Mouse (Mus musculus): ENCODE results near the gene Ccdc85c. TPM values are rescaled to one million over a fixed set of nuclear protein-coding genes. Genes with fewer than 3 reads are reported as not detected.

Ccdc85c gene
- polyA plus RNA-seq, 1 experiment from 2014 or later = 7.0 TPM

DNA sequence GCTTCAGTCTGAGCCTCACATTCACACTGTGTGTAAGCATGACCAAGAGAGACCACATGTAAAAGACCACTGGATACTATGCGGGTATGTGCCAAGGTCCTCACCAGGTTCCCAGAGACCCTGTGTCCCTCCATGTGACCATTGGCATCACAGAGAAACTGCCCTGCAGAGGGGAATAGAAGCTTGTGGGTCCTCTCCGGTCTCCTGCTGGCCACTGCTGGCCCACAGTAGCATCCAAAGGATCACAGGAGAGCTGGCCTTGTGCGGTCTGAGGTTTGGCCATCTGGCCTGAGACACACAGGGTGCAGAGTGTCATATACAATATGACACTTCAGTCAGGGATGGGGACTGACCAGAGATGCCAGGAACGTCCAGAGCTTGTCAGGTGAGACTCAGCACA, 34.8 kb upstream of the Ccdc85c start:
- Histone ChIP-seq H3K4me2 (replicated peaks; ENCODE audit: low read depth) (no peak overlapping the region), H3K9ac (ENCODE audit: low read length) (no peak overlapping the region), H3K27ac (replicated peaks) (no peak overlapping the region), H3K4me3 (ENCODE audit: low read depth, low read length) (no peak overlapping the region), H3K27me3 (ENCODE audit: control insufficient read depth, insufficient read depth, low read length) (no peaks in the 10 kb centered on the region), H3K4me1 (replicated peaks; ENCODE audit: control insufficient read depth, insufficient read depth) (peaks cover 3% of the 10 kb centered on the region; the same call in 1 of the 2 replicates), H3K36me3 (ENCODE audit: control insufficient read depth, insufficient read depth, low read length) (no peaks in the 10 kb centered on the region), H3K9me3 (ENCODE audit: control insufficient read depth, low read length) (no peaks in the 10 kb centered on the region)
- DNase-seq (ENCODE audit: low spot score) (no peak), ATAC-seq (ENCODE audit: low FRiP score, low TSS enrichment) (no peak)
- TF ChIP-seq EP300 (optimal IDR thresholded peaks at IDR 0.05) = no peak
- no peak for TF ChIP-seq CTCF (IDR thresholded peaks at IDR 0.05; ENCODE audit: low read depth)
- 83% methylated on average over 4 of the region's 4 CpGs for WGBS

DNA sequence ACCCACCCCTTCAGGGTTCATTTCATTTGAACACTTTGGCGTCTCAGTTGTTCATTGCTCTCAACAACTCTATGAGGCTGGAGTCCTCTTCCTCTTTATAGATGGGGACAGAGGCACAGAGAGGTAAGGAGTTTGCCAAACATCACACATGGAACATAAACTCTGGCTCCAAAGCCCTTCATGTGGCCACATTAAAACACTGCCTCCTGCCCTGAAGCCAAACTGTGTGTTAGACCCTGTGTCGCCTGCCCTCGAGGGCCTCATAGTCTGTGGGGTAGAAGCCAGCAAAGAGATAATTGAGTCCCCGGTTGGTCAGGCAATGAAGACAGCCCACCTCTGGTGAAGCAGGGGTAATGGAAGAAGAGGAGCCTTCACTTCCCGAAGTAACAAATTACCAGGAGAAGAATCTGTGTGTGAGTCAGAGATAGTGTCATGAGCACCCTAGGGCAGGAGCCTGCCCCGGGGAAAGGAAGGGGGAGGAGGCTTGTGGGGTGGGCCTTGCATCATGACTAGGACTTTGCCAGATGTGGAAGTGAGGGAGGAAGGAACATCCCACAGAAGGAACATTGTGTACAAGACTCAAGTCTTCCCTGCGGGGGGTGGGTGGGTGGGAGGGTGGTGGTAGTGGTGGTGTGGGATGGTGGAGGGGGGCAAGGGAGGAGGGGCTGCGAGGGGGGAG, 34.0 kb upstream of the Ccdc85c start:
- no peak overlapping the region for H3K9ac ChIP-seq (ENCODE audit: low read length)
- H3K27ac ChIP-seq (replicated peaks) = 0 out of 2 replicates have a peak overlapping the region, but pooled peaks have one; percentile 30
- H3K4me1 ChIP-seq (replicated peaks; ENCODE audit: control insufficient read depth, insufficient read depth) = peaks cover 3% of the 10 kb centered on the region; the same call in 1 of the 2 replicates
- no peak for DNase-seq (ENCODE audit: low spot score)
- H3K36me3 ChIP-seq (ENCODE audit: control insufficient read depth, insufficient read depth, low read length) = no peaks in the 10 kb centered on the region
- H3K4me2 ChIP-seq (replicated peaks; ENCODE audit: low read depth) = no peak overlapping the region
- H3K4me3 ChIP-seq (ENCODE audit: low read depth, low read length) = no peak overlapping the region
- TF ChIP-seq EP300 (optimal IDR thresholded peaks at IDR 0.05) = no peak
- no peak for TF ChIP-seq CTCF (IDR thresholded peaks at IDR 0.05; ENCODE audit: low read depth)
- H3K27me3 ChIP-seq (ENCODE audit: control insufficient read depth, insufficient read depth, low read length) = no peaks in the 10 kb centered on the region; the same call in 1 of the 2 replicates
- 51% methylated on average over 6 of the region's 8 CpGs for WGBS
- no peaks in the 10 kb centered on the region for H3K9me3 ChIP-seq (ENCODE audit: control insufficient read depth, low read length)
- ATAC-seq (ENCODE audit: low FRiP score, low TSS enrichment) = peak; percentile 16; the same call in 1 of the 2 replicates

DNA sequence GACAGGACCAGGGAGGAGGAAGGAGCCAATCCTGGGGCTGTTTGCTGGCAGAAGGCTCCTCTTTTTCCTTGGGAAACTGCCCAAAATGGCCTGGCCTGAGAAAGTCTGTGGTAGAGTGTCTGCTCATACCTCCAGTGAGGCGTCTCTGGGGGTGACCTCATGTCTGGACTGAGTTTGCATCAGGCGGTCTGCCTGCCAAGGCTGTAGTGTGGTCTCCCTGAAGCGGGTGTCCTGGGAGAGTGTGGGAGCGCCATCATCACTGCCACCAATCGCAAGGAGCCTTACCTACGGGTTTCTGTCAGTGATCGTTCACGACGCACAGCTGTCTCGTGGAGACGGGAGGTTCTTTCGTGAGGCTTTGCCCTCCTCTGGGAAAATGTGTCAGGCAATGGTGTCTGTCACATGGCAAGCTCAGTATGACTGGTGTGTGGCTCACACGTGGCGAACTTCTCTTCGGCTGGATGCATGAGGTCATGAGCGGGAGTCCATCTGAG, 33.2 kb upstream of the Ccdc85c start:
- H3K4me1 ChIP-seq (replicated peaks; ENCODE audit: control insufficient read depth, insufficient read depth) = peaks cover 3% of the 10 kb centered on the region; the same call in 1 of the 2 replicates
- H3K9me3 ChIP-seq (ENCODE audit: control insufficient read depth, low read length) = no peaks in the 10 kb centered on the region
- H3K9ac ChIP-seq (ENCODE audit: low read length) = no peak overlapping the region
- DNase-seq (ENCODE audit: low spot score) = no peak
- ATAC-seq (ENCODE audit: low FRiP score, low TSS enrichment) = no peak
- no peaks in the 10 kb centered on the region; the same call in 1 of the 2 replicates for H3K27me3 ChIP-seq (ENCODE audit: control insufficient read depth, insufficient read depth, low read length)
- no peak overlapping the region for H3K27ac ChIP-seq (replicated peaks)
- 81% methylated on average over 16 of the region's 16 CpGs for WGBS
- no peak overlapping the region for H3K4me2 ChIP-seq (replicated peaks; ENCODE audit: low read depth)
- H3K4me3 ChIP-seq (ENCODE audit: low read depth, low read length) = no peak overlapping the region
- TF ChIP-seq EP300 (optimal IDR thresholded peaks at IDR 0.05) (no peak), CTCF (IDR thresholded peaks at IDR 0.05; ENCODE audit: low read depth) (no peak)
- H3K36me3 ChIP-seq (ENCODE audit: control insufficient read depth, insufficient read depth, low read length) = no peaks in the 10 kb centered on the region

DNA sequence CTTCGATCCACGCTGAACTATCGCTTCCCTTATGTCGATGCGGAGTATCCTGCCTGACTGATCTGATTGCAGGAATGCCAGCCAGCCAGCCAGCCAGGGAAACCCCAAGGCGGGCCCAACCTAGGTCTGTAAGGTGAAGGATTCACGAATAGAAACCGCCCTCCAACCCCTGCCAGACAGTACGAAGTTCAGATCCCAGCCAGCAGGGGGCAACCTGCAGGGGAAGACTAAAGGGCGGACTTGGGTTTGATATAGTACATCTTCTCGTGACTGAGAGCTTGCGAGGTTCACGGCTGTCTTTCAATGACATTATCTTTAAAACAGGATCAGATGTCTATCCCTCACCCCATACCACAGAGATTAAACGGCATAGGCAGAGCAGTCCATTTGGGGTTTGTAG, 32.3 kb upstream of the Ccdc85c start:
- no peaks in the 10 kb centered on the region for H3K36me3 ChIP-seq (ENCODE audit: control insufficient read depth, insufficient read depth, low read length)
- no peak overlapping the region for H3K27ac ChIP-seq (replicated peaks)
- no peaks in the 10 kb centered on the region for H3K9me3 ChIP-seq (ENCODE audit: control insufficient read depth, low read length)
- ATAC-seq (ENCODE audit: low FRiP score, low TSS enrichment) (no peak), DNase-seq (ENCODE audit: low spot score) (peak; percentile 74)
- peaks cover 3% of the 10 kb centered on the region; the same call in 1 of the 2 replicates for H3K4me1 ChIP-seq (replicated peaks; ENCODE audit: control insufficient read depth, insufficient read depth)
- H3K4me3 ChIP-seq (ENCODE audit: low read depth, low read length) = no peak overlapping the region
- H3K27me3 ChIP-seq (ENCODE audit: control insufficient read depth, insufficient read depth, low read length) = no peaks in the 10 kb centered on the region; the same call in 1 of the 2 replicates
- 36% methylated on average over 14 of the region's 14 CpGs for WGBS
- H3K4me2 ChIP-seq (replicated peaks; ENCODE audit: low read depth) = no peak overlapping the region
- H3K9ac ChIP-seq (ENCODE audit: low read length) = no peak overlapping the region
- TF ChIP-seq CTCF (IDR thresholded peaks at IDR 0.05; ENCODE audit: low read depth) (peak; percentile 81), EP300 (optimal IDR thresholded peaks at IDR 0.05) (no peak)

DNA sequence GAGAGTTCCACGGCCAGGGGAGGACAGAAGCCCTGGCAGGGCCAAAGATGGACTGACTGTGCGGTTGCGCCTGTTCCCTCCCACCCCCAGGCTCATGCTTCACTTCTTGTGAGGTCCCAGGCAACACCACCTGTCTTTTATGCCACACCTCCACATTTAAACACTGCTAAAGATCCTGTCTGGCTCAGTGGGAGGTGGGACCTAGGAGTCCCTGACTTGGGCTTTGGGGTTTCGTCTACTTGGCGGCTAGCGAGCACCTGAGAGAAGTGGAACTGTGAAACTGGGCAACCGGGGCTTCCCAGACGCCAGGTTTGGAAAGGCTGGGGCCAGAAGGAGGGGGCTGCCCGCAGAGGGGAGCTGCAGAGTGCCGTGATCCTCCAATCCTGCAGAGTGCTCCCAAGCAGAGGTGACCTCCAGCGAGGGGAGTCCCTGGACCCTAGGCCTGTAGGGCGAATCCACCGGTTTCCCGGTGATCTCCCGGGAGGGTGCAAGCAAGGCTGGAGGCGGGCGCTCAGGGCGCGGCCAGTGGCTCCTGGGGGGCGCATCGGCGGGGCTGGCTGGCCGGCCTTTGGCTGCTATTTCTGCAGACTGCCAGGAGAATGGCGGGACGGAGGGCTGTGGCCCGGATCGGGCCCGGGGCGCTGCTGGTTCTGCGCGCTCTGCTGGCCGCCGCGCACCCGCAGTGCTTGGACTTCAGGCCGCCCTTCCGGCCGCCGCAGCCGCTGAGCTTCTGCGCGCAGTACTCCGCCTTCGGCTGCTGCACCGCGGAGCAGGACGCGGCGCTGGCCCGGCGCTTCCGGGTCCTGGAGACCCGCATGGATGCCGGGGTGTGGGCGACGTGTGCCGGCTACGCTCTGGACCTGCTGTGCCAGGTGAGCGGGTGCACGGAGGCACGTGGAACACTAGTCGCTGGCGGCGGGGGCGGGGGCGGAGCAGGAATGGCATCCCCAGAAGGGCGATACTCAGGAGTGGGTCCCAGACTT, 30.9 kb upstream of the Ccdc85c start, which contains the start of gene Hhipl1:
TSS of gene Hhipl1 (plus strand) at position 459 of the 983 bp plus-strand sequence.
- Histone ChIP-seq H3K36me3 (ENCODE audit: control insufficient read depth, insufficient read depth, low read length) (no peaks in the 10 kb centered on the region), H3K4me1 (replicated peaks; ENCODE audit: control insufficient read depth, insufficient read depth) (peaks cover 3% of the 10 kb centered on the region; the same call in 1 of the 2 replicates), H3K9me3 (ENCODE audit: control insufficient read depth, low read length) (no peaks in the 10 kb centered on the region), H3K4me2 (replicated peaks; ENCODE audit: low read depth) (peak within 1 kb of the TSS; percentile 100), H3K4me3 (ENCODE audit: low read depth, low read length) (peak within 1 kb of the TSS; percentile 58), H3K9ac (ENCODE audit: low read length) (peak within 1 kb of the TSS; percentile 73), H3K27ac (replicated peaks) (no peak within 1 kb of the TSS; the same call in 1 of the 2 replicates), H3K27me3 (ENCODE audit: control insufficient read depth, insufficient read depth, low read length) (no peaks in the 10 kb centered on the region; the same call in 1 of the 2 replicates)
- ATAC-seq (ENCODE audit: low FRiP score, low TSS enrichment) (peak; percentile 49), DNase-seq (ENCODE audit: low spot score) (peak; percentile 63)
- 4% methylated on average over 62 of the region's 67 CpGs for WGBS
- TF ChIP-seq EP300 (optimal IDR thresholded peaks at IDR 0.05) (no peak), CTCF (IDR thresholded peaks at IDR 0.05; ENCODE audit: low read depth) (peak; percentile 26; the same call in 1 of the 2 replicates)

All from stomach, postnatal 0 days (tissue).